Mouse (Mus musculus) myocyte (in vitro differentiated cells): Measurements from ENCODE around the gene 4933424G06Rik. TPM values are rescaled to one million over a fixed set of nuclear protein-coding genes. Genes with fewer than 3 reads are reported as not detected.

Experiments used
- H3K27me3 ChIP-seq: one replicate; pipeline ENCODE4 v1.6.1; 2011; ENCODE audit not compliant: control insufficient read depth, insufficient read depth, insufficient read length
- H3K36me3 ChIP-seq: one replicate; pipeline ENCODE4 v1.6.1; 2011; ENCODE audit not compliant: control insufficient read depth, insufficient read depth
- H3K4me2 ChIP-seq: one replicate; pipeline ENCODE4 v1.6.1; 2011; ENCODE audit warnings: low read depth, control low read depth
- H3K4me3 ChIP-seq: one replicate; pipeline ENCODE4 v1.5.1; 2011; ENCODE audit warnings: mild to moderate bottlenecking, control low read depth, moderate library complexity
- H3K79me2 ChIP-seq: one replicate; pipeline ENCODE4 v1.6.1; 2011; ENCODE audit not compliant: control insufficient read depth, insufficient read depth
- H3ac ChIP-seq: one replicate; pipeline ENCODE4 v1.6.1; 2011; ENCODE audit not compliant: control insufficient read depth, insufficient read length
- CEBPB ChIP-seq: IDR thresholded peaks from 2 replicates; pipeline ENCODE4 v1.6.1; 2011; ENCODE audit warnings: mild to moderate bottlenecking, moderate library complexity; ENCODE audit not compliant: poor library complexity, insufficient read depth, severe bottlenecking
- E2F4 ChIP-seq: IDR thresholded peaks from one replicate; pipeline ENCODE4 v1.6.1; 2011; ENCODE audit warnings: mild to moderate bottlenecking, control low read depth, moderate library complexity; ENCODE audit not compliant: insufficient read depth
- MAX ChIP-seq: IDR thresholded peaks from one replicate; pipeline ENCODE4 v1.6.1; 2011; ENCODE audit warnings: low read depth, mild to moderate bottlenecking, control low read depth
- MYOD1 ChIP-seq, 3 experiments: IDR thresholded peaks; one replicate each; pipeline ENCODE4 v1.6.1; 2011; ENCODE audit warnings: control low read depth in 2 of 3, low read depth in 2 of 3, mild to moderate bottlenecking in 2 of 3, moderate library complexity in 1 of 3; ENCODE audit not compliant: insufficient read length in 2 of 3, control insufficient read depth in 1 of 3
- MYOG ChIP-seq, 3 experiments: IDR thresholded peaks; one replicate each; pipeline ENCODE4 v1.6.1; 2011; ENCODE audit warnings: control low read depth in 2 of 3, low read depth in 2 of 3, mild to moderate bottlenecking in 2 of 3; ENCODE audit not compliant: insufficient read length in 2 of 3, control insufficient read depth in 1 of 3, insufficient read depth in 1 of 3
- POLR2A ChIP-seq: IDR thresholded peaks from one replicate; pipeline ENCODE4 v1.6.1; 2011; ENCODE audit warnings: low read depth, mild to moderate bottlenecking, control low read depth, moderate library complexity; ENCODE audit not compliant: insufficient read length
- POLR2AphosphoS2 ChIP-seq: IDR thresholded peaks from one replicate; pipeline ENCODE4 v1.6.1; 2011; ENCODE audit warnings: low read depth, control low read depth; ENCODE audit not compliant: insufficient read length
- REST ChIP-seq: IDR thresholded peaks from one replicate; pipeline ENCODE4 v1.6.1; 2011; ENCODE audit warnings: mild to moderate bottlenecking, control low read depth, moderate library complexity; ENCODE audit not compliant: insufficient read depth, insufficient read length
- SRF ChIP-seq: IDR thresholded peaks from one replicate; pipeline ENCODE4 v1.6.1; 2011; ENCODE audit warnings: low read depth; ENCODE audit not compliant: control insufficient read depth, insufficient read length
- TCF12 ChIP-seq: IDR thresholded peaks from one replicate; pipeline ENCODE4 v1.6.1; 2011; ENCODE audit warnings: mild to moderate bottlenecking, control low read depth; ENCODE audit not compliant: poor library complexity, insufficient read depth, severe bottlenecking
- TCF3 ChIP-seq: IDR thresholded peaks from one replicate; pipeline ENCODE4 v1.6.1; 2011; ENCODE audit warnings: low read depth, control low read depth; ENCODE audit not compliant: insufficient read length
- USF1 ChIP-seq: IDR thresholded peaks from one replicate; pipeline ENCODE4 v1.6.1; 2011; ENCODE audit warnings: low read depth, mild to moderate bottlenecking, control low read depth, moderate library complexity
- polyA plus RNA-seq: library from polyadenylated mRNA; unstranded; fragments of >200 nt; fragmentation: generic; extraction: Trizol; gene quantifications from one replicate; pipeline ENCODE4 v1.2.1, GENCODE M21; 2012; ENCODE audit warnings: missing spikeins

4933424G06Rik gene
- polyA plus RNA-seq, 1 experiment: 0.12 TPM

GRCm38 (mm10) chr1:36797481-36797880, 87.5 kb downstream of the 4933424G06Rik start:
- TF ChIP-seq POLR2A (no peak), SRF (no peak), CEBPB (no peak), POLR2AphosphoS2 (no peak), E2F4 (no peak), MYOD1 (IDR thresholded peaks at IDR 0.05; ENCODE audit: control insufficient read depth in 1 of 3, insufficient read length in 2 of 3, low read depth in 2 of 3) (no peak), USF1 (no peak), REST (no peak), TCF12 (no peak), MYOG (IDR thresholded peaks at IDR 0.05; ENCODE audit: control insufficient read depth in 1 of 3, insufficient read depth in 1 of 3, insufficient read length in 2 of 3, low read depth in 2 of 3) (no peak), TCF3 (no peak), MAX (no peak)
- Histone ChIP-seq H3K27me3 (no peaks in the 10 kb centered on the region), H3K4me2 (no peak overlapping the region), H3K79me2 (no peaks in the 10 kb centered on the region), H3K4me3 (no peak overlapping the region), H3K36me3 (peaks cover 16% of the 10 kb centered on the region), H3ac (no peak overlapping the region)

GRCm38 (mm10) chr1:36800379-36801011, 90.5 kb downstream of the 4933424G06Rik start:
- TF ChIP-seq E2F4 (no peak), POLR2A (no peak), TCF3 (no peak), POLR2AphosphoS2 (no peak), REST (no peak), MYOD1 (IDR thresholded peaks at IDR 0.05; ENCODE audit: control insufficient read depth in 1 of 3, insufficient read length in 2 of 3, low read depth in 2 of 3) (no peak), CEBPB (no peak), MYOG (IDR thresholded peaks at IDR 0.05; ENCODE audit: control insufficient read depth in 1 of 3, insufficient read depth in 1 of 3, insufficient read length in 2 of 3, low read depth in 2 of 3) (no peak), MAX (no peak), USF1 (no peak), SRF (no peak), TCF12 (no peak)
- Histone ChIP-seq H3K36me3 (peaks cover 16% of the 10 kb centered on the region), H3K27me3 (no peaks in the 10 kb centered on the region), H3K4me2 (no peak overlapping the region), H3ac (no peak overlapping the region), H3K4me3 (no peak overlapping the region), H3K79me2 (no peaks in the 10 kb centered on the region)

GRCm38 (mm10) chr1:36804259-36804658, 94.3 kb downstream of the 4933424G06Rik start:
- Histone ChIP-seq H3K79me2 (no peaks in the 10 kb centered on the region), H3K4me2 (no peak overlapping the region), H3K27me3 (no peaks in the 10 kb centered on the region), H3K36me3 (peaks cover 28% of the 10 kb centered on the region), H3ac (no peak overlapping the region), H3K4me3 (no peak overlapping the region)
- TF ChIP-seq CEBPB (no peak), TCF12 (no peak), MYOD1 (IDR thresholded peaks at IDR 0.05; ENCODE audit: control insufficient read depth in 1 of 3, insufficient read length in 2 of 3, low read depth in 2 of 3) (no peak)

- H3K36me3 ChIP-seq: peaks cover 31% of the 10 kb centered on the region
- no peak overlapping the region for H3K4me2 ChIP-seq
- TF ChIP-seq TCF12 (no peak), CEBPB (no peak), POLR2AphosphoS2 (no peak), USF1 (no peak), E2F4 (no peak), MYOD1 (IDR thresholded peaks at IDR 0.05; ENCODE audit: control insufficient read depth in 1 of 3, insufficient read length in 2 of 3, low read depth in 2 of 3) (no peak), REST (no peak), MYOG (IDR thresholded peaks at IDR 0.05; ENCODE audit: control insufficient read depth in 1 of 3, insufficient read depth in 1 of 3, insufficient read length in 2 of 3, low read depth in 2 of 3) (no peak), TCF3 (no peak), SRF (no peak), MAX (no peak), POLR2A (no peak)
- H3K4me3 ChIP-seq: no peak overlapping the region
- H3K79me2 ChIP-seq: no peaks in the 10 kb centered on the region
- H3ac ChIP-seq: no peak overlapping the region
- no peaks in the 10 kb centered on the region for H3K27me3 ChIP-seq
These were observed 94.9 kb downstream of the 4933424G06Rik start for GRCm38 (mm10) chr1:36804833-36805232.

- Histone ChIP-seq H3ac (no peak overlapping the region), H3K79me2 (no peaks in the 10 kb centered on the region), H3K27me3 (no peaks in the 10 kb centered on the region), H3K4me3 (no peak overlapping the region), H3K36me3 (peaks cover 45% of the 10 kb centered on the region), H3K4me2 (no peak overlapping the region)
- TF ChIP-seq CEBPB (no peak), MYOD1 (IDR thresholded peaks at IDR 0.05; ENCODE audit: control insufficient read depth in 1 of 3, insufficient read length in 2 of 3, low read depth in 2 of 3) (no peak), MYOG (IDR thresholded peaks at IDR 0.05; ENCODE audit: control insufficient read depth in 1 of 3, insufficient read depth in 1 of 3, insufficient read length in 2 of 3, low read depth in 2 of 3) (no peak), E2F4 (no peak), TCF12 (no peak), POLR2A (no peak), MAX (no peak), TCF3 (no peak), SRF (no peak), USF1 (no peak), POLR2AphosphoS2 (no peak)
These were observed 96.4 kb downstream of the 4933424G06Rik start for GRCm38 (mm10) chr1:36806181-36806905.
